Mouse (Mus musculus) myocyte (in vitro differentiated cells): ENCODE measurements around the gene Cyp2j6.

Source experiments
- MAX ChIP-seq: IDR thresholded peaks from one replicate; pipeline ENCODE4 v1.6.1; 2011; ENCODE audit warnings: low read depth, mild to moderate bottlenecking, control low read depth
- POLR2A ChIP-seq: IDR thresholded peaks from one replicate; pipeline ENCODE4 v1.6.1; 2011; ENCODE audit warnings: low read depth, mild to moderate bottlenecking, control low read depth, moderate library complexity; ENCODE audit not compliant: insufficient read length
- REST ChIP-seq: IDR thresholded peaks from one replicate; pipeline ENCODE4 v1.6.1; 2011; ENCODE audit warnings: mild to moderate bottlenecking, control low read depth, moderate library complexity; ENCODE audit not compliant: insufficient read depth, insufficient read length
- TCF12 ChIP-seq: IDR thresholded peaks from one replicate; pipeline ENCODE4 v1.6.1; 2011; ENCODE audit warnings: mild to moderate bottlenecking, control low read depth; ENCODE audit not compliant: poor library complexity, insufficient read depth, severe bottlenecking
- TCF3 ChIP-seq: IDR thresholded peaks from one replicate; pipeline ENCODE4 v1.6.1; 2011; ENCODE audit warnings: low read depth, control low read depth; ENCODE audit not compliant: insufficient read length
- USF1 ChIP-seq: IDR thresholded peaks from one replicate; pipeline ENCODE4 v1.6.1; 2011; ENCODE audit warnings: low read depth, mild to moderate bottlenecking, control low read depth, moderate library complexity

DNA sequence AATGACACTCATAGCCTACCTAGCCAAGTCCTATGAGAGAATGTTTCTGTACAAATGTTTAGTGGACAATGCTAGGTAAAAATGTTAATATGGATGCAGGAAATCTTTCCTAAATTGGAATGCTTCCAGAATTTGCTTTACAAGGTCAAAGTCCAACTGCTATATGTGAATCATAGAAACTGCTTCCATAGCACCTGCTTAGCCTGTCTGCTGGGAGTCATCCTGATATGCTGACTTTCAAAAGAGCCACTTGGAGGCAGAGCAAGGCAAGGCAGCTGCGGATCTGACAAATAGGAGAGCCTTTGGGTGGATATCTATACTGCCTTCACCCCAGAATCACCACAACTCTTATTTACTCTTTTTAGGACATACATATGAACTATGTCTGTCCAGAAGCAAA is 14.5 kb upstream of the Cyp2j6 start:
- TF ChIP-seq POLR2A (no peak), TCF12 (no peak), MAX (no peak), USF1 (no peak), REST (no peak), TCF3 (no peak)
